Mouse (Mus musculus) ovary, postnatal 36 days (tissue): ENCODE measurements around the gene Scel.

Experiments
- DNase-seq: peaks from one replicate; pipeline ENCODE4 v3.0.0; 2022; ENCODE audit warnings: low spot score, mixed read lengths

Gene Scel

GRCm38 (mm10) chr14:103651106-103651505, 138.0 kb downstream of the Scel start:
- DNase-seq: no peak

GRCm38 (mm10) chr14:103651562-103651961, 138.4 kb downstream of the Scel start:
- DNase-seq: no peak

- DNase-seq: no peak
Measured at GRCm38 (mm10) chr14:103652524-103652923, 139.4 kb downstream of the Scel start.

GRCm38 (mm10) chr14:103653800-103654199, 140.7 kb downstream of the Scel start:
- no peak for DNase-seq

- DNase-seq: no peak
Measured at GRCm38 (mm10) chr14:103655448-103655847, 142.3 kb downstream of the Scel start.

- no peak for DNase-seq
Measured at GRCm38 (mm10) chr14:103657876-103658275, 144.7 kb downstream of the Scel start.
